Mouse (Mus musculus) lung, embryonic 14.5 days (tissue): ENCODE measurements at regions not wholly inside any gene's neighbourhood (a gene's known extent, or its start where the extent isn't known, plus 50 kb on each side); places are given as distances from the start of the nearest gene placed in this dataset.

Source experiments
- ATAC-seq: fragments of 200-750 bp; cut with Nextera tagmentation; 2 replicates; pipeline ENCODE4 v1.8.0; 2017; ENCODE audit warnings: mild to moderate bottlenecking, moderate TSS enrichment, moderate library complexity; ENCODE audit not compliant: insufficient read depth
- DNase-seq: peaks from one replicate; pipeline ENCODE4 v3.0.0-alpha.2; 2015
- H3K27ac ChIP-seq: fragments of 300-500 bp; sonication (generic); 2 replicates; pipeline ENCODE4 v1.5.1; 2014; ENCODE audit warnings: low read depth, mild to moderate bottlenecking, moderate library complexity
- H3K27me3 ChIP-seq: fragments of 300-500 bp; sonication (generic); 2 replicates; pipeline ENCODE4 v1.6.1; 2014; ENCODE audit warnings: low read length, control low read depth; ENCODE audit not compliant: insufficient read depth
- H3K36me3 ChIP-seq: fragments of 300-500 bp; sonication (generic); 2 replicates; pipeline ENCODE4 v1.6.1; 2014; ENCODE audit warnings: control low read depth; ENCODE audit not compliant: insufficient read depth
- H3K4me1 ChIP-seq: fragments of 300-500 bp; sonication (generic); 2 replicates; pipeline ENCODE4 v1.6.1; 2014; ENCODE audit warnings: antibody characterized with exemption, control low read depth; ENCODE audit not compliant: insufficient read depth
- H3K4me2 ChIP-seq: fragments of 300-500 bp; sonication (generic); 2 replicates; pipeline ENCODE4 v1.6.1; 2014; ENCODE audit warnings: mild to moderate bottlenecking
- H3K4me3 ChIP-seq: fragments of 300-500 bp; sonication (generic); 2 replicates; pipeline ENCODE4 v1.5.1; 2014; ENCODE audit warnings: low read depth, low read length
- H3K9ac ChIP-seq: fragments of 300-500 bp; sonication (generic); 2 replicates; pipeline ENCODE4 v1.6.1; 2014
- H3K9me3 ChIP-seq: fragments of 300-500 bp; sonication (generic); 2 replicates; pipeline ENCODE4 v1.6.1; 2016; ENCODE audit warnings: low read depth, low read length, control low read depth
- CTCF ChIP-seq: IDR thresholded peaks from 2 replicates; pipeline ENCODE4 v1.5.1; 2016; ENCODE audit warnings: antibody characterized with exemption, low read depth
- WGBS: fragments of 180-500 bp; shearing (Covaris S2); extraction: QIAGEN DNeasy Blood & Tissue Kit; methylation state at CpG from one replicate; pipeline ENCODE4 v1.1.7; 2014; 5-methylcytosine and 5-hydroxymethylcytosine counted together

GRCm38 (mm10) chr2:128301709-128302108, 175.9 kb downstream of the Bcl2l11 start:
- DNase-seq: no peak
- WGBS: 10% methylated on average over 8 of the region's 8 CpGs
- no peak overlapping the region for H3K4me2 ChIP-seq
- TF ChIP-seq CTCF: no peak
- no peak for ATAC-seq
- H3K27ac ChIP-seq: no peak overlapping the region
- no peaks in the 10 kb centered on the region for H3K36me3 ChIP-seq
- peaks cover 20% of the 10 kb centered on the region for H3K4me1 ChIP-seq
- no peaks in the 10 kb centered on the region for H3K27me3 ChIP-seq
- H3K4me3 ChIP-seq: no peak overlapping the region
- no peaks in the 10 kb centered on the region for H3K9me3 ChIP-seq
- H3K9ac ChIP-seq: no peak overlapping the region

GRCm38 (mm10) chr2:128304063-128304712, 178.3 kb downstream of the Bcl2l11 start:
- Histone ChIP-seq H3K4me3 (no peak overlapping the region), H3K36me3 (no peaks in the 10 kb centered on the region), H3K27ac (no peak overlapping the region), H3K27me3 (no peaks in the 10 kb centered on the region), H3K9me3 (no peaks in the 10 kb centered on the region), H3K4me1 (peaks cover 19% of the 10 kb centered on the region), H3K9ac (no peak overlapping the region), H3K4me2 (no peak overlapping the region)
- no peak for TF ChIP-seq CTCF
- DNase-seq (no peak), ATAC-seq (no peak)
- 23% methylated on average over 12 of the region's 12 CpGs for WGBS

DNA sequence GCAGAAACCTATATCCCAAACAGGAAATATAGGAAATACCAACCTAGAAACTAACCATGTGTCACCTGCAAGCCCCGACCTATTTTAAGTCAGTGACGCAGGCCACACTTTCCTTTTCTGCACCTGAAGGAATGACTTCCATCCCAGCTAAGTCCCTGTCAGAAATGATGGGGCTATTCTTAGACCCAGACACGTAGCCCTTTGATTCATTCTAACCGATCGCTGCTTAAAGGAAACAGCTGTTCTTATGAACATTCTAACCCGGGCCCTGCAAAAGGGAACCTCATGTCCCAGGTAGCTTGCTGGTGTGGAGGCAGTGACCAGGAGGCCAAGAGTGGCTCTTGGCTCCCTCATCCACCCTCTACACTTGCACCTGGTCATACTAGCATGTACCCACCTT, 180.9 kb downstream of the Bcl2l11 start:
- H3K27ac ChIP-seq: no peak overlapping the region
- H3K9ac ChIP-seq: no peak overlapping the region
- ATAC-seq: no peak
- H3K9me3 ChIP-seq: no peaks in the 10 kb centered on the region
- H3K36me3 ChIP-seq: no peaks in the 10 kb centered on the region
- no peak overlapping the region for H3K4me3 ChIP-seq
- H3K4me2 ChIP-seq: no peak overlapping the region
- H3K27me3 ChIP-seq: no peaks in the 10 kb centered on the region
- no peak for TF ChIP-seq CTCF
- DNase-seq: no peak
- 55% methylated on average over 6 of the region's 6 CpGs for WGBS
- H3K4me1 ChIP-seq: peaks cover 6% of the 10 kb centered on the region

DNA sequence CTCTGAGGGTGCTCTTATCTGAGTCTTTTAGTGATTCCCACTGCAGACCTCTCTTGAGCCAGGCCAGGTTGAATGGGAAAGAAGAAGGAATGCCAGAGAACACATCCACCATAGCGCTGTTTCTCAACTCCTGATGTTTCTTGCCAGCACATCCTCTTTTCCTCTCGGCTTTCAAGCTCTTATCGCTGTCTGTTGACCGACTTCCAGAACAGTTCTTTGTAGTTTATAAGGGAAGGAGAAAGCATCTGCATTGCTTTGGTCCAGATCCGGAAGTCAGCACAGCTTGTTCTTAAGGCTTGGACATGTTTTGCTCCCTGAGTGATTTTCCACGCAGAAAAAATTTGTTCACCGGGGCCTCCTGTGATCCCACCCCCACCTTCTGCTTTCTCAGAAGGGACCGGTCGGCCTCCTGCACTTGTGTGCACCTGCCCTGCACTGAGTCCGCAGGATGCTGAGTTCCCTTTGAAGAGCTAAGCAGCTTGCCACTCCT, 183.7 kb downstream of the Bcl2l11 start:
- no peaks in the 10 kb centered on the region for H3K9me3 ChIP-seq
- peaks cover 19% of the 10 kb centered on the region for H3K4me1 ChIP-seq
- DNase-seq (no peak), ATAC-seq (peak; percentile 13; the same call in 1 of the 2 replicates)
- no peak overlapping the region; the same call in 1 of the 2 replicates for H3K4me2 ChIP-seq
- no peak for TF ChIP-seq CTCF
- H3K9ac ChIP-seq: no peak overlapping the region
- WGBS: 26% methylated on average over 10 of the region's 10 CpGs
- no peaks in the 10 kb centered on the region for H3K27me3 ChIP-seq
- H3K4me3 ChIP-seq: no peak overlapping the region
- no peaks in the 10 kb centered on the region for H3K36me3 ChIP-seq
- H3K27ac ChIP-seq: peak overlapping the region; percentile 38; the same call in 1 of the 2 replicates

DNA sequence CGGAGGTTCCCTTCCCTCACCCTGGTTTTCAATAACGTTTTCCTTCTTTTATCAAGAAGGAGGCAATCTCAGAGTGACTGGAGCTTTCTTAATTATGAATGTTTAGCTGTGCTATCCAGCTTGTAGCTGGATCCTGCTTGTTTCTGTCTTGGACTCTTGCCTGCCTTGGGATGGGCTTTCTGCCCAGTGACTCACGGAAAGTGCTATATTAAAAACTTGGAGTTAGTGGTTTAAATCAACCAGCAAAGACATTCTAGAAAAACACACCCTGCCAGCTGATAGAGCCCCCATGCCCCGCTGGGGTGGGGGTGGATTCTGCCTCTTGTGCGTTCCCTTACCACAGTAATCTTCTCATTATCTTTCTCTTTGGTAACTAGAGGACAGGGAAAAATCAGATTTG, 184.2 kb downstream of the Bcl2l11 start:
- TF ChIP-seq CTCF: no peak
- Histone ChIP-seq H3K9ac (no peak overlapping the region), H3K4me3 (no peak overlapping the region), H3K4me1 (peaks cover 19% of the 10 kb centered on the region), H3K27me3 (no peaks in the 10 kb centered on the region), H3K9me3 (no peaks in the 10 kb centered on the region), H3K36me3 (no peaks in the 10 kb centered on the region), H3K4me2 (no peak overlapping the region; the same call in 1 of the 2 replicates), H3K27ac (peak overlapping the region; percentile 38; the same call in 1 of the 2 replicates)
- DNase-seq (peak; percentile 90), ATAC-seq (peak; percentile 47; the same call in 1 of the 2 replicates)
- 17% methylated on average over 5 of the region's 5 CpGs for WGBS

DNA sequence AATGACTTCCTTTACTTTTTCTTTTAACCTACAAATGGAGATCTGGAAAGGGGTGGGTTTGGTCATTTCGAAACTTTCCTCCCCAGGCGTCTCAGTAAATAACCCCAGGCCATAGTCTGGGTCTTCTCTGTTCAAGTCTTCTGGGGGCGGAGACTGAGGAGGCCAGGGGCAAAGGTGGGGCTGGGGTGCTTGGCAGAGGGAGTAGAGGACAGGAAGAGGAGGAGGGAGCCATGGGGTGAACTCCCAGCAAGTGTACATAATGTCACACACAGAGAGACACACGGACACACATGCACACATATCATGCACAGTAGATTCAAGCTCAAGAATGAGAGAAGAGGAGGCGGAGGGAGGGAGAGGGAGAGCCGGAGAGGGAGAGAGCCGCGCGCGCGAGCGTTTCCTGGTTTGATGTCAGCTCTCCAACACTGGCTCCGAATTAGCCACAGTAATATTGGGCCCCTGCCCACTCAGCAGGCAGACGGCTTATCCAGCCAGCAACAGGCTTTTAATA, 186.3 kb downstream of the Bcl2l11 start:
- Histone ChIP-seq H3K9ac (no peak overlapping the region), H3K4me1 (peaks cover 19% of the 10 kb centered on the region), H3K9me3 (no peaks in the 10 kb centered on the region), H3K36me3 (no peaks in the 10 kb centered on the region), H3K4me2 (peak overlapping the region; percentile 52), H3K4me3 (peak overlapping the region; percentile 19), H3K27me3 (no peaks in the 10 kb centered on the region), H3K27ac (peak overlapping the region; percentile 7; the same call in 1 of the 2 replicates)
- WGBS: 4% methylated on average over 14 of the region's 14 CpGs
- TF ChIP-seq CTCF: no peak
- DNase-seq: peak; percentile 89
- ATAC-seq: peak; percentile 87

DNA sequence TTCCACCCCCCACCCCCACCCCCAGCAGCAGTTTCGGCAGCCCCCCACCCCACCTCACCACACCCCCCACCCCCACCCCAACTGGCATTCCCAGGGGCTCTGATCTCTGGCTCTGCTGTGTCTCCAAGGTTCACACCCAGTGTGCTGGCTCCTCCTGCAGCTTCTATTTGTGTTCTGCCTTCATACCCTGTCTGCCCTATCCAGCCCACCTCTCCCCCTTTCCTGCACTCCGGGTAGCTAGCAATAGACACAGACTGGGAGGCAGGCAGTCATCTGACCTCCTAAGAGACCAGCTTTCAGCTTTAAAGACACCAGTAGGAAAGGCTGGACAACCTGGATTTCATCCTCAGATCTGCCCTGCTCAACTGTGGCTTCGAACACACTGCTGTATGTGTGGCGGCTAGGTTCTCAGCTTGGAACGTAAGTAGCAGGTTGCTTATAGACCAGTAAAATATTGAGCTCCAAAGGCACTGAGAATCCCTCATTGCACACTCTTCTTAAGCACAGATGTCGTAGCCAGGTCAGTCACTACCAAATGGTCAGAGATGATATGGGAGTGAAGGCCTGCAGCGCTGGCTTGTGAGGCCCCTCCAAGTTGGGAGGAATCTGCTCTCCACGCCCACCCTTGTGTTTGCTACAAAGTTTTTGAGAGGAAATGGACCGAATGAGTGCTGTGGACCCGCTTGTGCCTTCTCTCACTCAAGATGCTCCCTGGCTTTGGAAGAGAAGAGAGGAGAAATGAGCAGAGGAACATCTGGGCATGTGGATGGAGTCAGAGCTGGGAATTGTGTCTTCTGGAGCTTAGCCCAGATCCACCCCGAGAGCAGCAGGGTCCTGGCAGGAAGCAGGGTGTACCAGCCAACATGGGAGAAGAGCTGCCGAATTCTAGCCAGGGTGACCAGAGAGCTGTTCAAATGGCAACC, 187.1 kb downstream of the Bcl2l11 start:
- TF ChIP-seq CTCF: no peak
- H3K4me1 ChIP-seq: peaks cover 19% of the 10 kb centered on the region
- no peaks in the 10 kb centered on the region for H3K27me3 ChIP-seq
- ATAC-seq: peak; percentile 77
- H3K9ac ChIP-seq: no peak overlapping the region
- H3K36me3 ChIP-seq: no peaks in the 10 kb centered on the region
- no peak for DNase-seq
- H3K27ac ChIP-seq: peak overlapping the region; percentile 46; the same call in 1 of the 2 replicates
- H3K4me2 ChIP-seq: peak overlapping the region; percentile 52
- peak overlapping the region; percentile 19; the same call in 1 of the 2 replicates for H3K4me3 ChIP-seq
- no peaks in the 10 kb centered on the region for H3K9me3 ChIP-seq
- WGBS: 61% methylated on average over 12 of the region's 12 CpGs
